In genomic region chr3:69816547-69816946, GRCm38 (mm10) we compare ENCODE assay signal across 28 mouse cellular contexts. TPM values are rescaled to one million over a fixed set of nuclear protein-coding genes. Genes with fewer than 3 reads are reported as not detected.
DNase-seq lines count a peak whose midpoint lies in the region; TF ChIP-seq lines count a peak whose summit lies in the region.
"Had no signal": no experiment of that assay in that cellular context is flagged by ENCODE, and none has a peak within 500 bp of the region (broad histone marks: within the 10 kb centered on the region; RNA-seq: fewer than 3 reads in every experiment).

No protein-coding gene starts in this region.

- H3K27ac ChIP-seq in cerebellum, adult 2 months (ENCODE audit: insufficient read depth, low read length), result no peak overlapping the region; the same call in 1 of the 2 replicates
- H3K27ac ChIP-seq: forebrain, embryonic 10.5 days; forebrain, embryonic 13.5 days; gastrocnemius, adult 2 months; heart, embryonic 15.5 days; hindbrain, embryonic 14.5 days; hindbrain, postnatal 0 days had no signal

- no peaks in the 10 kb centered on the region for H3K27me3 ChIP-seq in cerebellum, adult 2 months (ENCODE audit: control insufficient read depth, insufficient read depth, low read length)
- H3K27me3 ChIP-seq: forebrain, embryonic 13.5 days; heart, embryonic 12.5 days; heart, embryonic 15.5 days had no signal

- TF ChIP-seq POLR2A in cerebellum, adult 2 months (IDR thresholded peaks at IDR 0.05; ENCODE audit: borderline replicate concordance, insufficient read depth, low read length), result no peak

- intact Hi-C loops in heart, postnatal 10 days (cut with DNase I), result no loop called here
- intact Hi-C loops in heart, postnatal 25 days (cut with DNase I), result no loop called here

- 6% methylated on average over 2 of the region's 2 CpGs for WGBS in cerebellum, adult 2 months

- H3K4me3 ChIP-seq in cerebellum, adult 2 months (replicated peaks; ENCODE audit: insufficient read depth, low read depth, low read length), result no peak overlapping the region
- H3K4me3 ChIP-seq: forebrain, embryonic 10.5 days; forebrain, embryonic 13.5 days; gastrocnemius, adult 2 months; heart, embryonic 12.5 days; heart, embryonic 15.5 days had no signal

- no peak for TF ChIP-seq CTCF in cerebellum, adult 2 months (IDR thresholded peaks at IDR 0.05; ENCODE audit: borderline replicate concordance, insufficient read depth, low read depth, low read length)

- peaks cover 31% of the 10 kb centered on the region for H3K4me1 ChIP-seq in cerebellum, adult 2 months (ENCODE audit: control insufficient read depth, insufficient read depth, low read length)
- H3K4me1 ChIP-seq: forebrain, embryonic 13.5 days; heart, embryonic 15.5 days had no signal

- DNase-seq in heart, adult 11 months, result peak; percentile 17
- DNase-seq in heart, postnatal 10 days, result no peak
- DNase-seq in cerebellum, adult 2 months, result peak; percentile 49 to 87
- DNase-seq in cerebellum, adult 9-11 months, result peak; percentile 75
- peak; percentile 35 to 43 for DNase-seq in cerebellum, postnatal 36 days
- DNase-seq in heart, postnatal 25 days (ENCODE audit: low spot score), result no peak
- no peak for DNase-seq in thymus, postnatal 4 days
- DNase-seq in yolk sac, embryonic 10.5 days (ENCODE audit: low spot score), result no peak
- DNase-seq: adrenal gland, adult 8-10 months; adrenal gland, postnatal 25 days; gastrocnemius, adult 2 months; gastrocnemius, postnatal 14 days; heart, adult 18-20 months; heart, postnatal 14 days; kidney, adult 18-20 months; kidney, adult 9 months had no signal

RNA-seq across cellular contexts. Expression of gene Sptssb, which starts 43.2 kb away (rescaled TPM):
- total RNA-seq in heart, postnatal 10 days (2021), result not detected
- polyA plus RNA-seq in cerebellum, adult 2 months (2012; rRNA removed), result 31.7 and 36.1 TPM in 2 replicates
- not detected for total RNA-seq in heart, postnatal 25 days (2021)
- total RNA-seq: adrenal gland, adult 8-10 months; adrenal gland, postnatal 25 days; ES-E14; gastrocnemius, adult 2 months; gastrocnemius, postnatal 14 days; gastrocnemius, postnatal 4 days; heart, adult 18-20 months; heart, postnatal 14 days; hematopoietic stem cell, adult 5-6 weeks had no signal
- polyA plus RNA-seq: activated CD4-positive, CD25-positive, alpha-beta regulatory T cell, adult 4 months; C2C12; forebrain, embryonic 10.5 days; forebrain, embryonic 13.5 days; inflammation-experienced regulatory T-cells, adult 6 months had no signal

Comparison
In these comparisons a context has a peak if more than half of its experiments do, and no peak if none do; other contexts are left out.
1. DNase-seq: peak in heart, adult 11 months (single experiment), cerebellum, adult 2 months (2 of 2), cerebellum, adult 9-11 months (single experiment) and cerebellum, postnatal 36 days (2 of 2); none in heart, postnatal 10 days (0 of 2), heart, postnatal 25 days (single experiment), thymus, postnatal 4 days (single experiment) and yolk sac, embryonic 10.5 days (single experiment).